Mouse (Mus musculus) adrenal gland (tissue): ENCODE measurements around the gene Scap.
"Not testable (repeated sequence)": the region's sequence is repeated elsewhere in the genome, so short reads cannot be mapped to it uniquely, and the experiment has no call there.

Source experiments
- intact Hi-C: fragments of 180-260 bp; cut with DNase I; formaldehyde crosslinking; loops from one replicate; pipeline ENCODE4 v1.15.1; 2025

The Scap gene

DNA sequence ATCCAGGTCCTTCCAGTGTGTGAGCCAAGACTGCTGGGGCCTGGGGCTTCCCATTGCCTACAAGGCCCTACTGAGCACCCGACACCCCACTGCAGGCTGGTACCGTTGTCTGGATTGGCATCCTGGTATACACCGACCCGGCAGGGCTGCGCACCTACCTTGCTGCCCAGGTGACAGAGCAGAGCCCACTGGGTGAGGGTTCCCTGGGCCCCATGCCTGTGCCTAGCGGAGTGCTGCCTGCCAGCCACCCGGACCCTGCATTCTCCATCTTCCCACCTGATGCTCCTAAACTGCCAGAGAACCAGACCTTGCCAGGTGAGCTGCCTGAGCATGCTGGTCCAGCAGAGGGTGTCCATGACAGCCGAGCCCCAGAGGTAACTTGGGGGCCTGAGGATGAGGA, 46.3 kb downstream of the Scap start:
- intact Hi-C loops = no loop called here

GRCm38 (mm10) chr9:110380662-110381061, 47.6 kb downstream of the Scap start:
- intact Hi-C loops = no loop called here

GRCm38 (mm10) chr9:110381292-110381691, 48.2 kb downstream of the Scap start:
- intact Hi-C loops = no loop called here

DNA sequence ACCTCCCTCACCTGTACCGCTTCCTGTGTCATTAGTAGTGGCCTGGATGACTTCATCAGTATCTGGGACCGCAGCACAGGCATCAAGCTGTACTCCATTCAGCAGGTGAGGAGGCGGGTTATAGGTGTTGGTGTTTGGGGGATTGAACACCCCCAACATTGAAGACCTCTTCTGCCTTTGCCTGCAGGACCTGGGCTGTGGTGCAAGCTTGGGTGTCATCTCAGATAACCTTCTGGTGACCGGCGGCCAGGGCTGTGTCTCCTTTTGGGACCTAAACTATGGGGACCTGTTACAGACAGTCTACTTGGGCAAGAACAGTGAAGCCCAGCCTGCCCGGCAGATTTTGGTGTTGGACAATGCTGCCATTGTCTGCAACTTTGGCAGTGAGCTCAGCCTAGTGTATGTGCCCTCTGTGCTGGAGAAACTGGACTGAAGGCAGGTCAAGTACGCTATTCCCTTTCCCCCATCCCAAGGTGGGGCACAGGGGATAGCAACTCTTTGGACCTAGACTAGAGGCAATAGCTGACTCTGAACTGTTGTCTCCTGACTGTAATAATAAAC, 51.4 kb downstream of the Scap start:
- intact Hi-C loops = no loop called here

- intact Hi-C loops = no loop called here
Observed at GRCm38 (mm10) chr9:110388011-110388410, 54.9 kb downstream of the Scap start.

DNA sequence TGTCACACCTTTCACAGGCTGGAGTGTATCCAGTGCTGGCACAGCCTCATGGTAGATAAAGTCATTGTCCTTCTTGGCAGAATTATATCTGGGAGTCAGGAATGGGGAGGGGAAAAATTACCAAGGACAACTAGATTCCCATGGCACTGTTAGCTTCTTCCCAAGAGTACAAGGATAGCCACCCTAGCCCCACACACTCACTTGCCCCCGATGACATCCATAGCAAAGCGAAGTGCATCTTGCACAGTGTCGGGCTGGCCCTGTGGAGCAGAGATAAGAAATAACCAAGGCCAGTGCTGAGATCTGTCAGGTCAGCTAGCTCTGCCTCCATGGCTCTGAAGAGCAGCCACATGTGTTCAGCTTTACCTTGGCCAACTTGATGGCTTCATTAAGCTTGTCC, 57.8 kb downstream of the Scap start:
- intact Hi-C loops = no loop called here

GRCm38 (mm10) chr9:110393295-110393694, 60.2 kb downstream of the Scap start:
- intact Hi-C loops = no loop called here

GRCm38 (mm10) chr9:110400650-110401049, 67.6 kb downstream of the Scap start:
- intact Hi-C loops = no loop called here

- intact Hi-C loops = no loop called here
Observed at GRCm38 (mm10) chr9:110402731-110403130, 69.6 kb downstream of the Scap start.

- intact Hi-C loops = not testable (repeated sequence)
Observed at GRCm38 (mm10) chr9:110403240-110403639, 70.2 kb downstream of the Scap start.

- intact Hi-C loops = no loop called here
Observed at GRCm38 (mm10) chr9:110407311-110408098, 74.4 kb downstream of the Scap start.

DNA sequence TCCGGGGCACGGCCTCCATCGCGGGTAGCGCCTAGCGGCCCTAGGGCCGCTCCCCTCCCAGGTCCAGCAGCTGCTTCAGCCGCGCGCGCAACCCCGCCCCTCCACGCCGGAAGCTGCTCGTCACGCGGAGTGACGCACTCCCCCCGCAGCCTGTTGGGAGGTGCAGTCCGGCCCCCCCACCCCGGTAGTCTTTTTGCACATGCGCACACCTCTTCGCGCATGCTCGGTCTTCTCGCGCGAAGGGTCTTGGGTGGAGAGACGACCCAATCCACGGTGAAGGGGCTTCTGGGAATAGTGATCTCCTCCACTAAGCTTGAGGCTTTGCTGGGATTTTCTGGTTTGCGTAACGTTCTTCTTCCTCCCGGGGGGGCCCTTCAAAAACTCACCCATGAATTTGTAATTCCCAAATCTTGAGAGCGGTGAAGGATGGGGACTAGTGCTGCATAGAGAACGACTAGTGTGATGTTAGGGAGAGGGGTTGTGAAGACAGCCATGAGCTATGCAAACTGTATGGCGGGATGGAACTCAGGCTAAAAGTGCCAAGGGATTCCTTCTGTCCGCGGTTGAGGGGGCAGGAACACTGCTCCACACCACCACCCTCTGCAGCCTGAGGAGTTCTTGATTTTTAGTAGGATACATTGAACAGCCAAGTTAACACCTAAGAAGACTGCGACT, 75.1 kb downstream of the Scap start, which contains the start of gene Ptpn23:
Gene Ptpn23 (minus strand): TSS at position 115 of the 675 bp plus-strand sequence.
- intact Hi-C loops = no loop called here

GRCm38 (mm10) chr9:110410908-110411887, 78.1 kb downstream of the Scap start:
- intact Hi-C loops = loop anchor here (5.0 to 10.0 kb wide), 3 partner anchors 221 to 371 kb away; no protein-coding TSS in a partner anchor

DNA sequence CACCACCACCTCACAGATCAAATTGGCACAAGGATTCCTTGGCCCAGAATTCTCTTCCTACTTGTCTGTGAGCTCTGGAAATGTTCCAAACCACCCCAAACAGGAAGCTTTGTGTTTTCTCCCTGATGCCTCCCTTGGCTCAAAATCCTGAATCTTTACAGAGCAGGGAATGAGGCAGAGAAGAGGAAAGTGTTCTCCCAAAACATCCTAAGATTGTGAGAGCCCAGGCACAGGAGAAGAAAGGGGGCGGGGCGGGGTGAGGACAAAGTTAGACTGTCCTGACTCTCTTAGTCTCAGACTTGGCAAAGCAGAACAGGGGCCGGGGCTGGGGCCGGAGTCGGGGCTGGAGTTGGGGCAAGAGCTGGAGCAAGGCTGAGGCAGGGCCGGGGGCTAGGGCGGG, 79.8 kb downstream of the Scap start:
- intact Hi-C loops = loop anchor here (5.0 to 10.0 kb wide), 3 partner anchors 219 to 369 kb away; no protein-coding TSS in a partner anchor

DNA sequence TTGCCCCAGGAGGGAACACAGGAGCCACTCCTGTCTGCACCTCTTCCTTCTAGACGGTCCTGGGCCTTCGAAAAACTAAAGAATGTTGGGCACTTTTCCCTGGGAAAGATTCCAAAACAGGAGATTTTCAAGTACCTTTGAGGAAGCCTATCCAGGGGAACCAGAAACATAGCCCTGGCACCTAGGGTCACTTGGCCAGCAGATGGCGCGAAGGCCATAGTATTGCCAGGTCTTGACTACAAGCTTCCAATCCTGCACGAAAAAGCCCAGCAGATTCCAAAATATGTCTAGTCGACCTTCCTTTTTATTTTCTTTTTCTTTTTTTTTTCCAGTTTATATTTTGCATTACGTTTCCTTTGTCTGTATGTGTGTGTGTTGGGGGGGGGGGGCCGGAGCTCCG, 80.7 kb downstream of the Scap start:
- intact Hi-C loops = loop anchor here (5.0 to 10.0 kb wide), 3 partner anchors 219 to 369 kb away; no protein-coding TSS in a partner anchor

DNA sequence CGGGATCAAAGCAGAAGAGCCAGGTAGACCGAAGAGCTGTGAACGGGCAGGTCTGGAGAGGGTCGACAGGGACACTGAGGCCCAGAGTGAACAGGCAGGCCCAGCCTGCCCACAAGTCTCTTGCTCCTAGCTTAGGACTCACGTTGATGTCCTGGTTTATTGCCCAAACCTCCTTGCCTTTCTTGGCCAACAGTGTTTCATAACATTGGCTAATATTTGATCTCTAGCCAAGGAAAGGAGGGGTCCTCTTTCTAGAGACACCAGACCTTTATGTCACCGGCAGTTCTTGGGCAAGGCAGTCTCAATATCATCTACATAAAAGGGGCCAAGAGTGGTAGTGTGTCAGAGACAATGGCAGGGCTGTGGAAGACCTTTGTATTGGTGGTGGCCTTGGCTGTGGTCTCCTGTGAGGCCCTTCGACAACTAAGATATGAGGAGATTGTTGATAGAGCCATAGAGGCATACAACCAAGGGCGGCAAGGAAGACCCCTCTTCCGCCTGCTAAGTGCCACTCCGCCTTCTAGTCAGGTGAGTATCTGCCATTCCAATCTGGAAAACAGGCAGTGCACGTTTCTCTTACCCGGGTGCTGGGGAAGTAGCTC, 86.5 kb downstream of the Scap start, which contains the start of gene Ngp:
Gene Ngp (plus strand): TSS at position 237 of the 602 bp plus-strand sequence.
- intact Hi-C loops = loop anchor here (10.0 kb wide), 2 partner anchors 285 to 445 kb away; no protein-coding TSS in a partner anchor

DNA sequence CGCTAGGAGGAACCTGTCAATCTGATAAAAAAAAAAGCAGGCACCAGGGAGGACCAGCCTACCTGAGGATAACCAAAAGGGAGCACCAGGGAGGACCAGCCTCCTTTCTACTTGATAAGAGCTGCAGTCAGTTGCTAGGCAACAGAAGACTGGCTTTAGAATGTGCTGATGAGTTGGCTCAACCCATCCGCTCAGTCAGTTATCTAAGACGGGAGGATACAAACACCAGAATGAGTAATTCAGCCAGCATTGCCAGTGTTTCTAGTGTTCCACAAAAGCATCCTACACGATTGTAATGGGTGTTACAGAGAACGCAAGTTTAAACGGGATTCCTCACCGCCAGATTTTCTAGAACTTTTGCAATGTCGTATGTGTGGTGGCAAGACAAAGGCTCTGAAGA, 98.2 kb downstream of the Scap start:
- intact Hi-C loops = no loop called here

DNA sequence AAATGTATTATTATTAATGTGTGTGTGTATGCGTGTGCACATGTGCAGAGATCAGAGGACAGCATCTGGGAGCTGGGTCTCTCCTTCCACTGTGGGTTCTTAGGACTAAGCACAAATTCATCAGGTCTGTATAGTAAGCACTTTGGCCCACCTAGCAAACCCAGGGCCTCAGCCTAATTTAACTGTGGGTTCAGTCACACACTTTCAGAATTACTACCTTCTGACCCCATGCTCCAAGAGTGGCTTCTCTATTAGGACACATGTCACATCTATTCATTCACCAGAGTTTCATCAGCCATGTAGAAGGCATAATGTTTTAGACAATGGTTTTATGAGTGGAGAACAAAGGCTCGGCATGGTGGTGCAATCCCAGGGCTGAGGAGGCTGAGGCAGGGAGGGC, 100.0 kb downstream of the Scap start:
- intact Hi-C loops = no loop called here
